Mouse (Mus musculus): ENCODE measurements at regions not wholly inside any gene's neighbourhood (a gene's known extent, or its start where the extent isn't known, plus 50 kb on each side); places are given as distances from the start of the nearest gene placed in this dataset.
"Not testable (repeated sequence)": the region's sequence is repeated elsewhere in the genome, so short reads cannot be mapped to it uniquely, and the experiment has no call there.

DNA sequence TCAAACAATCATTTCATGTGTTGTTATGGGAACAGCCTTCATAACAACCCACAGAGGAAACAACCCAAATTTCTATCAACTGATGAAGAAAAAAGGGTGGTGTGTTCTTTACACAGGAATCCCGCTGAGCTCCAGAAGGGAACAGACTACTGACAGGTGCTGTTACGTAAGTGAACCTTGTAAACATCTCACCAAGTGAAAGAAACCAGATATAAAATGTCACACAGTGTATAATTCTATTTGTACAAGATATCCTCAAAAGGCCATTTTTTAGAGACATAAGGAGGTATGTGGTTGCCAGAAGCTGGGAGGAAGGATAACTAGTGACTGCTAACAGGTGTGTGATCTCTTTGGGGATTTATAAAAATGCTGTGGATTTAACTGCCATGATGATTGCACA, 119.9 kb downstream of the Plod2 start:
- DNase-seq (ENCODE audit: low spot score) = no peak

- DNase-seq (ENCODE audit: low spot score) = no peak
These were observed 125.4 kb downstream of the Plod2 start for GRCm38 (mm10) chr9:92667361-92667881.

- DNase-seq (ENCODE audit: low spot score) = no peak
These were observed 129.9 kb downstream of the Plod2 start for GRCm38 (mm10) chr9:92671966-92672365.

- no peak for DNase-seq (ENCODE audit: low spot score)
These were observed 152.5 kb downstream of the Plod2 start for GRCm38 (mm10) chr9:92694361-92695016.

- no peak for DNase-seq (ENCODE audit: low spot score)
These were observed 155.9 kb downstream of the Plod2 start for GRCm38 (mm10) chr9:92697971-92698370.

GRCm38 (mm10) chr9:92704752-92705151, 162.7 kb downstream of the Plod2 start:
- DNase-seq (ENCODE audit: low spot score) = no peak

- no peak for DNase-seq (ENCODE audit: low spot score)
These were observed 165.0 kb downstream of the Plod2 start for GRCm38 (mm10) chr9:92707011-92707410.

DNA sequence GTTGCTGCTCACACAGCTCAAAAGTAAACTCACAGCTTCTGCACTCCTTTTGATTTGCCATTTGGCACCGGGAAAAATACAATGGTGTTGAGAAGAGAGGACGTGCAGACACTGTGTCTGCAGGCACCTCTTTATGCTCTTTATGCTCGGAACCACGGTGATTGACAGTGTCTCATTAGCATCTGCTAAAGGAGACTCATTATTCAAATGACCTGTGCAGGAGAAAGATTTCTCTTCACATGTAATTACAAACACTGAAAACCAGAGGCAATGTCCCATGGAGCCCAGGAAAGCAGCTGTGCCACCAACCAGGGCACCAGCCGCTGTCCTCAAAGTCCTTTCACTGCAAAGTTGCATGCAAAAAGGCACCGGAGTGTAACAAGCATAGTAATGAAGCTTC, 175.2 kb downstream of the Plod2 start:
- no peak for DNase-seq (ENCODE audit: low spot score)

GRCm38 (mm10) chr9:92718337-92718736, 176.3 kb downstream of the Plod2 start:
- no peak for DNase-seq (ENCODE audit: low spot score)

- no peak for DNase-seq (ENCODE audit: low spot score)
These were observed 177.2 kb downstream of the Plod2 start for GRCm38 (mm10) chr9:92719251-92719650.

- DNase-seq (ENCODE audit: low spot score) = no peak
These were observed 186.8 kb downstream of the Plod2 start for GRCm38 (mm10) chr9:92728864-92729263.

DNA sequence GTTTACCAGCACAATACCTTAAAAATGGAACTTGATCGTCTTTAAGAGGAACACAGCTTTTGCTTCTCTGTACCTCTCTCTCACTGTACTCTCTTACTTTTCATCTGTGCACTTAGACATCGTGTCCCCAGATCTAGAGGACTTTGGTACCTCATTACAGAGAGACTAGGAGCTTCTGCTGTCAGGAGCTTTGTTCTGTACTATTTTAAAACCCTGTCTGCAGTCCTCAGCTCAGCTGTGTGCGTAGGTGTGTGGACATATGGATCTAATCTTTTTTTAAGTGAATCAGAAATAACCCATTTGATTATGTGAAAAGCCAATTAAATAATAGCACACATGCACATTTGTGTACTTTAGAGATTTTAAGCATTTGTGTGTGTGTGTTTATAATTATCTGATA, 189.4 kb downstream of the Plod2 start:
- peak; percentile 70 for DNase-seq (ENCODE audit: low spot score)

GRCm38 (mm10) chr9:92767532-92767931, 225.5 kb downstream of the Plod2 start:
- DNase-seq (ENCODE audit: low spot score) = peak; percentile 11

DNA sequence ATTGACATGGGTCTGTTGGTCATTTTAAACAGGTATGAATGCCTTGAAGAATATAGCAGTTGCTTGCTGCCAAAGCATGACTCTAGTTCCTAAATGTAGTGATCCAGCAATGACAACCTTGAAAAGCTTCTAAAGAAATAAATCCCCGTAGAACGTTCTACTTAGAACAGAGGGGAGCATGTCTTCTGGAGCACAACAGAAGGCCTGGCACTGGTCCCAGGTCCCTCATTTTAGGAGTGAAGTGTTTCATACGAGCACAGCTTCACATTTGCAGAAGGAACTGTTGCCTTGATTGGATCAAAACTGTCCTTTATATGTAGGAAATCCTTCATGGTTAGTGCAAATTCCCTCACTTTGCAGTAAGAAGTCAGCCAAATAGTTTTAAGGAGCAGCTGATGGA, 226.4 kb downstream of the Plod2 start:
- peak; percentile 13 for DNase-seq (ENCODE audit: low spot score)

DNA sequence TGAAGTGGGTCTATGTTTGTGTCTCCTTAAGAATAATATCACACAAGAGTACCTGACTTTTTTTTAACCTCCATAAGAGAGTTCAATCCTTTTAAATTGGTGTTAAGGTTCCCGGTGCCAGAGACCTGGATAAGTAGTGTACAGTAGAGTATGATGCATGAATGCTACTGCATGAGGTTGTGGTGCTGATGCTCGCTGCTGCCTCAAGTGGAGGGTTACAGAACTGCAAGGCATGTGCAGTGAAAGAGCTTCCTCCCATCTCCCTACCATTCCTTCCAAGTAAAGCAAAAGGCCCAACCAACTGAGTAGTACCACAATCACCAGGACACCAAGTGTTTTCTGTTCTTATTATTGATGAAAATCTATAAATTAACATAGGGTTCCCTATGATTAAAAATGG, 227.5 kb downstream of the Plod2 start:
- no peak for DNase-seq (ENCODE audit: low spot score)

- DNase-seq (ENCODE audit: low spot score) = no peak
These were observed 229.0 kb downstream of the Plod2 start for GRCm38 (mm10) chr9:92771002-92771401.

- DNase-seq (ENCODE audit: low spot score) = no peak
These were observed 229.7 kb downstream of the Plod2 start for GRCm38 (mm10) chr9:92771716-92772115.

GRCm38 (mm10) chr9:92782922-92783454, 241.0 kb downstream of the Plod2 start:
- DNase-seq (ENCODE audit: low spot score) = no peak

GRCm38 (mm10) chr9:92799695-92800094, 257.7 kb downstream of the Plod2 start:
- DNase-seq (ENCODE audit: low spot score) = no peak

GRCm38 (mm10) chr9:92809469-92809868, 267.4 kb downstream of the Plod2 start:
- DNase-seq (ENCODE audit: low spot score) = no peak

- no peak for DNase-seq (ENCODE audit: low spot score)
These were observed 278.7 kb downstream of the Plod2 start for GRCm38 (mm10) chr9:92820721-92821120.

DNA sequence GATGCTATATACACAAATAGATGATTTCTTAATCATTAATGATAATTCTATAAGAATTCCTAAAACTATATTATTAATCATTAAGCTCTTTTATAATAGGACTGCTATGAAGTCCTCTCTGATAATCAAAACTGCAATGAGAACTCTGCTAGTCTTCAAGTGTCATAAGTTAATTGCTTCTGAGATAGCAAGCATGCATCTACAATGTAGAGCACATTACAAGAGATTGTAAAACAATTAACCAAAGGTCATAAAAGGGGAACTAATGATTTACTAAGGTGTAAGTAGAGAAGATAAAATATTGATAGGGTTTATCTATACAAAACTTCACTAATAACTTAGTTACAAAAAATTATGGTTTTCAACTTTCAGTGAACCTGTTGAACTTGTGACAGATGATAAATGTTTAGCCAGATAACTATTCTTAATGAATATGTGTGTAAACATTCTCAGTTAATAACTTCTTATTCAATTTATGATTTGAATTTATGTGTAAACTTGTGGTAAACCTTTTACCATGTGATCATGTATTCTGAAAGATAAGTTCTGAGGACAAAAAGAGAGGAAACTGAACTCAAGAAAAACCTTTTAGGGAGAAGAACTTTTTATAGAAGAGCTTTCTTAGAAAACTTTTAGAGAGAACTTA, 284.8 kb downstream of the Plod2 start:
- DNase-seq (ENCODE audit: low spot score) = no peak

GRCm38 (mm10) chr9:92836156-92836555, 294.1 kb downstream of the Plod2 start:
- DNase-seq (ENCODE audit: low spot score) = not testable (repeated sequence)

All from left cerebral cortex, adult 11 months (tissue).